Mouse (Mus musculus) midbrain, postnatal 0 days (tissue): ENCODE data around the gene Jpt1. TPM values are rescaled to one million over a fixed set of nuclear protein-coding genes. Genes with fewer than 3 reads are reported as not detected.

Experiments used
- ATAC-seq: fragments of 200-750 bp; cut with Nextera tagmentation; 2 replicates; pipeline ENCODE4 v1.8.0; 2017; ENCODE audit warnings: moderate number of reproducible peaks, mild to moderate bottlenecking, moderate TSS enrichment, moderate library complexity; ENCODE audit not compliant: low FRiP score
- DNase-seq: peaks from one replicate; pipeline ENCODE4 v3.0.0-alpha.2; 2015; ENCODE audit warnings: low spot score
- H3K27ac ChIP-seq: fragments of 300-500 bp; sonication (generic); 2 replicates; pipeline ENCODE4 v1.5.1; 2014; ENCODE audit warnings: low read depth, mild to moderate bottlenecking, low read length, mixed read lengths
- H3K27me3 ChIP-seq: fragments of 300-500 bp; sonication (generic); 2 replicates; pipeline ENCODE4 v1.6.1; 2014; ENCODE audit warnings: low read length, control low read depth, mixed read lengths; ENCODE audit not compliant: insufficient read depth
- H3K36me3 ChIP-seq: fragments of 300-500 bp; sonication (generic); 2 replicates; pipeline ENCODE4 v1.6.1; 2014; ENCODE audit warnings: low read length, control low read depth, mixed read lengths; ENCODE audit not compliant: insufficient read depth
- H3K4me1 ChIP-seq: fragments of 300-500 bp; sonication (generic); 2 replicates; pipeline ENCODE4 v1.6.1; 2014; ENCODE audit warnings: mild to moderate bottlenecking, control low read depth, antibody characterized with exemption, low read length, mixed read lengths; ENCODE audit not compliant: insufficient read depth
- H3K4me2 ChIP-seq: fragments of 300-500 bp; sonication (generic); 2 replicates; pipeline ENCODE4 v1.6.1; 2014; ENCODE audit warnings: low read depth, mild to moderate bottlenecking, low read length, mixed read lengths; ENCODE audit not compliant: poor library complexity, severe bottlenecking
- H3K4me3 ChIP-seq: fragments of 300-500 bp; sonication (generic); 2 replicates; pipeline ENCODE4 v1.5.1; 2014; ENCODE audit warnings: low read depth, mild to moderate bottlenecking, low read length, moderate library complexity
- H3K9ac ChIP-seq: fragments of 300-500 bp; sonication (generic); replicated peaks from 2 replicates; pipeline ENCODE4 v1.6.1; 2014; ENCODE audit warnings: mild to moderate bottlenecking, low read length, moderate library complexity, mixed read lengths; ENCODE audit not compliant: poor library complexity, severe bottlenecking
- H3K9me3 ChIP-seq: fragments of 300-500 bp; sonication (generic); 2 replicates; pipeline ENCODE4 v1.6.1; 2016; ENCODE audit warnings: low read length, control low read depth
- CTCF ChIP-seq: IDR thresholded peaks from 2 replicates; pipeline ENCODE4 v1.5.1; 2016; ENCODE audit warnings: antibody characterized with exemption, mild to moderate bottlenecking
- WGBS: fragments of 180-500 bp; shearing (Covaris S2); extraction: QIAGEN DNeasy Blood & Tissue Kit; methylation state at CpG from one replicate; pipeline ENCODE4 v1.1.7; 2014; 5-methylcytosine and 5-hydroxymethylcytosine counted together
- microRNA-seq: library from miRNA; unstranded; fragments of <30 nt; microRNA quantifications from one replicate; pipeline ENCODE4, GENCODE M21; 2016; ENCODE audit warnings: borderline number of aligned reads
- polyA plus RNA-seq: library from polyadenylated mRNA; unstranded; fragments of >200 nt; fragmentation: Nextera tagmentation; extraction: Ambion mirVana; gene quantifications from 2 replicates; pipeline ENCODE4 v1.2.1, GENCODE M21; 2015
- total RNA-seq: library from RNA; depleted of rRNA; stranded (reverse); fragments of >200 nt; gene quantifications from 2 replicates; pipeline ENCODE4 v1.2.3, GENCODE M21; 2014; rRNA removed

The Jpt1 gene
- total and polyA plus RNA-seq, 2 experiments from 2014 or later, result 744 to 1,259 TPM

DNA sequence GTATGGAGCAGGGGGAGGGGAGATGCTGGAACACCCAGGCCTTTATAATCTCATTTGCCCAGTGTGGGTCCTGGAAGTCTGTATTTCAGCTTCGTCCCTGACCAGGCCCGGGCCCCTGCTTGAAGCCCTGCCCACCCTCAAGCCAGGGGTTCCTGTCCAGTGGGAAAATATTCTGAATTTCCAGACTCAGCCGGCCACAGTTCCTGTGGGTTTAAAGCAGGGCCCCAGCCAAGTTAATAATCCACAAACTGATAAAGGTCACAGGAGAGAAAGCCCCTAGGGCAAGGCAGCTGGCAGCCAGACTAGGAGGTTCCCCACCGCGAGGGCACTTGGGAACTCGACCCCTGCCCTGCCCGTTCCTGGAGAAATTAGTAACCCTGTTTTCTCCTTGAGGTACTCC, 65.2 kb downstream of the Jpt1 start:
- no peak overlapping the region for H3K9ac ChIP-seq
- H3K9me3 ChIP-seq, result no peaks in the 10 kb centered on the region
- no peaks in the 10 kb centered on the region for H3K36me3 ChIP-seq
- H3K27me3 ChIP-seq, result no peaks in the 10 kb centered on the region
- H3K4me2 ChIP-seq, result no peak overlapping the region
- WGBS, result 57% methylated on average over 7 of the region's 7 CpGs
- ATAC-seq (no peak), DNase-seq (no peak)
- H3K4me1 ChIP-seq, result no peaks in the 10 kb centered on the region
- H3K27ac ChIP-seq, result no peak overlapping the region
- no peak overlapping the region for H3K4me3 ChIP-seq
- TF ChIP-seq CTCF, result no peak

DNA sequence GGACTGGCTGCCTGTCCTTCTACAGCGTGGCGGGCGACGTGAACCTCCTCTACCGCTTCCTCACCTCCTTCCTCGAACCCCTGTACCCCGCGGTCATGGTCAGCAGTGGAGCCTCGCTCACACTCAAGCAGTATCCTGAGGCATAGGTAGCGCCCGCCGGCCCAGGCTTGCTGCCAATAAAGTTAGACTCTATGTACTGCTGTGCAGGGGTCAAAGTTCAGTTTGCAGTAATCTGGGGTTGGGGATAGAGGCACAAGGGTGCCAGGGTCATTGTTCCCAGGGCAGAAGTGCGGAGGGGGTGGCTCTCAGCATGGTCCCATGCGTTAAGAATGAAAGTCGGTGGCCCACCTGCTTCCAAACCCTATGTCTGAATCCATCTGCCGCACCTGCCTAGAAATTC, 66.1 kb downstream of the Jpt1 start:
- no peak overlapping the region for H3K4me2 ChIP-seq
- ATAC-seq (no peak), DNase-seq (no peak)
- no peaks in the 10 kb centered on the region for H3K27me3 ChIP-seq
- no peaks in the 10 kb centered on the region for H3K4me1 ChIP-seq
- no peaks in the 10 kb centered on the region for H3K36me3 ChIP-seq
- H3K27ac ChIP-seq, result no peak overlapping the region
- no peak overlapping the region for H3K4me3 ChIP-seq
- WGBS, result 83% methylated on average over 16 of the region's 16 CpGs
- H3K9me3 ChIP-seq, result no peaks in the 10 kb centered on the region
- H3K9ac ChIP-seq, result no peak overlapping the region
- TF ChIP-seq CTCF, result no peak

Small RNAs within 50 kb of the gene (microRNA-seq; reads per million reads assigned to microRNA genes)
- gene Mir3968, result not detected

Other genes starting within 250 kb of the Jpt1 start
- gene Grin2c, start 247.1 kb downstream of the Jpt1 start, total RNA-seq, result 2.9 and 4.1 TPM in 2 replicates
- 0.59 and 0.75 TPM in 2 replicates for gene Grin2c, start 247.1 kb downstream of the Jpt1 start, polyA plus RNA-seq
- gene Fdxr, start 237.3 kb downstream of the Jpt1 start, total RNA-seq, result 17.7 and 18.8 TPM in 2 replicates
- 14.8 and 16.7 TPM in 2 replicates for gene Fdxr, start 237.3 kb downstream of the Jpt1 start, polyA plus RNA-seq
- gene Fads6, start 216.7 kb downstream of the Jpt1 start, total RNA-seq, result 10.2 and 10.6 TPM in 2 replicates
- gene Fads6, start 216.7 kb downstream of the Jpt1 start, polyA plus RNA-seq, result 1.4 and 1.6 TPM in 2 replicates
- 0.05 and 1.5 TPM in 2 replicates for gene Otop2, start 207.2 kb downstream of the Jpt1 start, total RNA-seq
- gene Otop2, start 207.2 kb downstream of the Jpt1 start, polyA plus RNA-seq, result 0.15 and 0.22 TPM in 2 replicates
- gene Ush1g, start 192.3 kb downstream of the Jpt1 start, total RNA-seq, result 0.14 TPM in 1 of 2 replicates, not detected in the other
- 0.21 and 0.32 TPM in 2 replicates for gene Ush1g, start 192.3 kb downstream of the Jpt1 start, polyA plus RNA-seq
- gene Otop3, start 179.7 kb downstream of the Jpt1 start, total RNA-seq, result 2.1 and 3.7 TPM in 2 replicates
- 1.8 and 2.1 TPM in 2 replicates for gene Otop3, start 179.7 kb downstream of the Jpt1 start, polyA plus RNA-seq
- gene Hid1, start 146.6 kb downstream of the Jpt1 start, total RNA-seq, result 96.0 and 106 TPM in 2 replicates
- 65.6 TPM in 2 replicates for gene Hid1, start 146.6 kb downstream of the Jpt1 start, polyA plus RNA-seq
- gene Cdr2l, start 132.5 kb downstream of the Jpt1 start, total RNA-seq, result 66.0 and 68.8 TPM in 2 replicates
- gene Cdr2l, start 132.5 kb downstream of the Jpt1 start, polyA plus RNA-seq, result 16.0 and 17.2 TPM in 2 replicates
- 69.2 and 78.1 TPM in 2 replicates for gene Mrpl58, start 110.6 kb downstream of the Jpt1 start, total RNA-seq
- 187 and 201 TPM in 2 replicates for gene Mrpl58, start 110.6 kb downstream of the Jpt1 start, polyA plus RNA-seq
- gene Atp5h, start 94.4 kb downstream of the Jpt1 start, total RNA-seq, result 319 and 329 TPM in 2 replicates
- 934 and 951 TPM in 2 replicates for gene Atp5h, start 94.4 kb downstream of the Jpt1 start, polyA plus RNA-seq
- gene Kctd2, start 94.3 kb downstream of the Jpt1 start, total RNA-seq, result 22.1 and 27.4 TPM in 2 replicates
- gene Kctd2, start 94.3 kb downstream of the Jpt1 start, polyA plus RNA-seq, result 27.7 and 29.4 TPM in 2 replicates
- gene Trim80, start 73.8 kb downstream of the Jpt1 start, total RNA-seq, result 0.44 TPM in 1 of 2 replicates, not detected in the other
- gene Trim80, start 73.8 kb downstream of the Jpt1 start, polyA plus RNA-seq, result not detected in 2 replicates
- not detected in 2 replicates for gene Slc16a5, start 51.9 kb downstream of the Jpt1 start, total RNA-seq
- gene Slc16a5, start 51.9 kb downstream of the Jpt1 start, polyA plus RNA-seq, result 0.21 and 0.23 TPM in 2 replicates
- 9.0 and 14.0 TPM in 2 replicates for gene Armc7, start 38.7 kb downstream of the Jpt1 start, total RNA-seq
- gene Armc7, start 38.7 kb downstream of the Jpt1 start, polyA plus RNA-seq, result 12.9 and 13.4 TPM in 2 replicates
- gene Nt5c, start 22.5 kb downstream of the Jpt1 start, total RNA-seq, result 85.3 and 91.1 TPM in 2 replicates
- 131 and 133 TPM in 2 replicates for gene Nt5c, start 22.5 kb downstream of the Jpt1 start, polyA plus RNA-seq
- 543 and 643 TPM in 2 replicates for gene Sumo2, start 21.9 kb upstream of the Jpt1 start, total RNA-seq
- gene Sumo2, start 21.9 kb upstream of the Jpt1 start, polyA plus RNA-seq, result 972 and 1,028 TPM in 2 replicates
- gene Nup85, start 50.0 kb upstream of the Jpt1 start, total RNA-seq, result 49.5 and 59.5 TPM in 2 replicates
- 75.6 and 80.3 TPM in 2 replicates for gene Nup85, start 50.0 kb upstream of the Jpt1 start, polyA plus RNA-seq
- gene Mrps7, start 89.5 kb upstream of the Jpt1 start, total RNA-seq, result 37.9 and 39.6 TPM in 2 replicates
- 77.8 and 81.8 TPM in 2 replicates for gene Mrps7, start 89.5 kb upstream of the Jpt1 start, polyA plus RNA-seq
- 34.5 and 42.3 TPM in 2 replicates for gene Gga3, start 89.7 kb upstream of the Jpt1 start, total RNA-seq
- gene Gga3, start 89.7 kb upstream of the Jpt1 start, polyA plus RNA-seq, result 20.5 and 22.6 TPM in 2 replicates
- 13.6 and 13.7 TPM in 2 replicates for gene Mif4gd, start 98.6 kb upstream of the Jpt1 start, total RNA-seq
- 15.7 and 17.7 TPM in 2 replicates for gene Mif4gd, start 98.6 kb upstream of the Jpt1 start, polyA plus RNA-seq
- 33.7 and 35.7 TPM in 2 replicates for gene Slc25a19, start 113.9 kb upstream of the Jpt1 start, total RNA-seq
- 44.9 and 49.6 TPM in 2 replicates for gene Slc25a19, start 113.9 kb upstream of the Jpt1 start, polyA plus RNA-seq
- 85.8 and 87.0 TPM in 2 replicates for gene Grb2, start 194.2 kb upstream of the Jpt1 start, total RNA-seq
- gene Grb2, start 194.2 kb upstream of the Jpt1 start, polyA plus RNA-seq, result 153 and 158 TPM in 2 replicates